Mouse (Mus musculus): ENCODE results near the gene Zkscan5. TPM values are rescaled to one million over a fixed set of nuclear protein-coding genes. Genes with fewer than 3 reads are reported as not detected.

Gene Zkscan5
- 19.8 and 19.9 TPM in 2 replicates for polyA plus RNA-seq (2016; fragmentation: Nextera tagmentation; extraction: Ambion mirVana)

DNA sequence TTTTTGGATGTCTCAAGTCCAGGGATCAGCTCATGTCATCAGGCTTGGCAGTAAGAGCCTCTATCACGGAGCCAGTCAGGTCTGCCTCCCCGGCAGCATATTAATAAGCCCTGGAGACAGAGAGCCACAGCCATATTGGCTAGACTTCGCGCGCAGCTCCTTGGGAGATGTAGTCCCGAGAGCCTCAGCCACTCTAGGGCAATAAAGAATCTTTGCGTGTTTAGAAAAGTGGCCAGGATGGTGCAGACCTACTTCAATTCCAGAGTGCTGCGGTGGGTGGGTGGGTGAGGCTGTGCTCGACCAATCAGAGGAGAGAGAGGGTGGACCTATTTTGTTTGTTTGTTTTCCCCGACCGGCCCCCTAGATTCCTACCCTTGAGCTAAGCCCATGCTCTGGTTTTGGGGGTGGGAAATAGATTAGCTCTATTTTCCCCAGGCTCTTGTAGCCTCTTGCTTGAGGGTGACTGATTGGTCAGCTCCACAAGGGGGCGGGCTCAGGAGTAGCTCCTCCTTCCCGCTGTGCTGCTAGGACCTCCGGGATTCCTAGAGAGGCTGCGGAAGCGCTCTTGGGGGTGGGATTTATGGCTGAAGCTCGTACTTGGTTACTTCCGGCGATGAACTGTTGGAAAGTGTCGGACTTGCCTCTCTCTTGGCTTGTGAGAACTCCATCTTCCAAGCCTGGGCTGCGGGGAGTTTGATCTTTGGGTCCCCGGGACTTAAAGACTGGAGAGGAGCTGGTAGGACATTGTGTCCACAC lies at the start of gene Zkscan5:
Zkscan5 (plus strand) TSS at position 627 of the 756 bp plus-strand sequence.
- H3K36me3 ChIP-seq, result peaks cover 23% of the 10 kb centered on the region
- peak within 1 kb of the TSS; percentile 71 for H3K4me3 ChIP-seq
- H3K27ac ChIP-seq (replicated peaks), result peak within 1 kb of the TSS; percentile 85
- no peaks in the 10 kb centered on the region for H3K27me3 ChIP-seq (ENCODE audit: low read depth, poor library complexity, severe bottlenecking)
- under 1% methylated on average over 22 of the region's 22 CpGs for WGBS
- H3K9me3 ChIP-seq (replicated peaks), result no peaks in the 10 kb centered on the region
- DNase-seq (ENCODE audit: low spot score), result peak; percentile 98
- peaks cover 28% of the 10 kb centered on the region for H3K4me1 ChIP-seq

DNA sequence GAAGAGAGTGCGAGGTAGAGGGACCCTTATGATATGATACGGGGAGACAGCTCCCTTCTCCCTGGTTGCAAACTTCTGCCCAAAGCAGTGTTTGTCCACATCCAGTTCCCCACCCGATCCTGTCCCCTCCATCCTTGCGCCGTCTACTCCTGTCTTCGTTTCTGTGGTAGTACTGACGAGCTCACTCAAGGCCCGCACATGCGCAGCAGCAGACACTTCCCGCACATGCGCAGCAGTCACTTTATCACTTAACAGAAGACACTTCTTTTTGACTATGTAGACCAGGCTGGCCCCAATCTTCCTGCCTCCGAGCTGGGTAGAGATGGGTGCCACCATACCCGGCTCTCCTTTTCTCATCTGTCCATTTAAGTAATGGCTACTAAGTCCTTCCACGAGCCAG lies 43.0 kb upstream of the Zkscan5 start:
- Histone ChIP-seq H3K27ac (replicated peaks) (no peak overlapping the region), H3K4me1 (peaks cover 10% of the 10 kb centered on the region), H3K36me3 (peaks cover 84% of the 10 kb centered on the region), H3K4me3 (no peak overlapping the region), H3K9me3 (replicated peaks) (no peaks in the 10 kb centered on the region), H3K27me3 (ENCODE audit: low read depth, poor library complexity, severe bottlenecking) (no peaks in the 10 kb centered on the region)
- 95% methylated on average over 14 of the region's 14 CpGs for WGBS
- DNase-seq (ENCODE audit: low spot score), result no peak

DNA sequence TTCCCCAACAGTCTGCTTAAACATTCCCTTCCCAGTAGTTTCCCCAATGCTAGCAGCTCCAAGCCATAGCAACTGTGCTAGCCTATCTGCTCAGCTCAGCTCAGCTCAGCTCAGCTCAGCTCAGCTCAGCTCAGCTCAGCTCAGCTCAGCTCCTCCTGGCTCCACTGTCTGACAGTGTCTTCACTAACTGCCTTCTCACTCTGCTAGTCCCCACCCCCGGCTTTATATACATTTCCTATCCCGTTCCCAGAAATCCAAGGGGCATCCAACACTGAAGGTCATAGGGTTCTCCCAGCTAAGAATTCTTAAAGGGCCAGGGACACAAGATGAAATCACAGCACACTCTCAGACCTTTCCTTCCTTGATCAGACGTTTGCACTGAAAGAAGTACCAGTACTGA lies 39.7 kb upstream of the Zkscan5 start:
- H3K27me3 ChIP-seq (ENCODE audit: low read depth, poor library complexity, severe bottlenecking), result no peaks in the 10 kb centered on the region
- peaks cover 57% of the 10 kb centered on the region for H3K36me3 ChIP-seq
- no peak overlapping the region for H3K4me3 ChIP-seq
- no peaks in the 10 kb centered on the region for H3K9me3 ChIP-seq (replicated peaks)
- no peak overlapping the region for H3K27ac ChIP-seq (replicated peaks)
- 75% methylated on average over 3 of the region's 3 CpGs for WGBS
- no peak for DNase-seq (ENCODE audit: low spot score)
- H3K4me1 ChIP-seq, result peaks cover 26% of the 10 kb centered on the region

DNA sequence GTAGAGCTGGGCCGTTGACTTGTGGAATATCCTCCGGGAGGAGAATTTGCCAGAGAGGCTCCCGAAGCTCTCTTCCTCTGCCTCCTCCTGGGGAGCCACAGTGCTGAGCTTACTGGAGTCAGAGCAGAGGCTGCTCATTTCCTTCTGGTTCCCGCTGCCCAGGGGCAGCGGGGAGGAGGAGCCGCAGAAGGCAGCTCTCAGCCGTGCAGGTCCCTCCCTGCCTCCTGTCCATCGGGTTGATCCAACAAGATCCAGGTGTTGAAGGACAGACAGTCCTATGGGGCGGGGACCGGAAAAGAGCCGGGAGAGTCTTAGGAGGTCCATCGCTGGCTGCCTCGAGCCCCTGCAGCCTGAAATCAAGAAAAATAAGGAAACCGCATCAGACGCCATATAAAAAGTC lies 39.2 kb upstream of the Zkscan5 start:
- no peaks in the 10 kb centered on the region for H3K9me3 ChIP-seq (replicated peaks)
- no peak overlapping the region for H3K4me3 ChIP-seq
- peaks cover 55% of the 10 kb centered on the region for H3K36me3 ChIP-seq
- DNase-seq (ENCODE audit: low spot score), result no peak
- no peaks in the 10 kb centered on the region for H3K27me3 ChIP-seq (ENCODE audit: low read depth, poor library complexity, severe bottlenecking)
- H3K4me1 ChIP-seq, result peaks cover 26% of the 10 kb centered on the region
- no peak overlapping the region for H3K27ac ChIP-seq (replicated peaks)
- 89% methylated on average over 15 of the region's 15 CpGs for WGBS

DNA sequence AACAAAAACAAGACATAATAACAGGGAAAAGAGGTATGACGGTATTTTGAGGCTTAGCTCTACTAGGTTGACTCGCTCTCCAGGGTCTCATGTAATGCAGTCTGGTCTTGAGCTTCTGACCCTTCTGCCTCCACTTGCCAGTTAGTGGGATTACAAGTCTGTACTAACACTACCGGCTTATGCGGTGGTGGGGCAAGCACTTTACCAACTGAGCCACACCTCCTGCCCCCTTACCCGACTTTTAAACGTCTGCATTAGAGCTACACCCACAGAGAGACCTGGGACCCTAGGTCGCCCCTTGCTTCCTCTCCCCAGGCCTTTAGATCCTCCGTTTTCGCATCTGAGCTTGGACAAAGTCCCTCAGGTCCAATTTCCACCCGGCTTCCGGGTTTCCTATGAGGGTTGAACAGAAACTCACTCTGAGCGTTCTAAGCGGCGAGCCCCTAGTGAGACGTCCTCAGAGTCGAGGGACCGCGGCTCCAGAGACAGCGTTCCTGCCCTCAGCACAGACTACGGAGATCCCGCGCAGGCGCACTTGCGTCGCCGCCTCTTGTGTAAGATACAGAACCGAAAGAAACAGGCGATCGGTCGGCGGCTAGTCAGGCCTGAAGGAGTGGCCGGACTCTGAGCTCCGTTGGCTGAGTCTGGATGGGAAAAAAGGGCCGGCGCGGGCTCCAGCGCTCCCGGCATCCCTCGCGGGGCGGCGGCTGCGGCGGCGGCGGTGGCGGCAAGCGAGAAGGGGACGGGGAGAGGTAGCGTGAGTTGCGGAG lies 37.6 kb upstream of the Zkscan5 start, which contains the start of the genes Ptcd1 and Cpsf4:
Ptcd1 (minus strand) TSS at position 573 of the 770 bp plus-strand sequence.
Cpsf4 (plus strand) TSS at position 678 of the 770 bp plus-strand sequence.
- H3K4me3 ChIP-seq, result peak within 1 kb of the TSS; percentile 67
- peaks cover 26% of the 10 kb centered on the region for H3K4me1 ChIP-seq
- peaks cover 55% of the 10 kb centered on the region for H3K36me3 ChIP-seq
- under 1% methylated on average over 51 of the region's 51 CpGs for WGBS
- peak; percentile 99 for DNase-seq (ENCODE audit: low spot score)
- H3K27ac ChIP-seq (replicated peaks), result peak within 1 kb of the TSS; percentile 92
- H3K9me3 ChIP-seq (replicated peaks), result no peaks in the 10 kb centered on the region
- H3K27me3 ChIP-seq (ENCODE audit: low read depth, poor library complexity, severe bottlenecking), result no peaks in the 10 kb centered on the region

DNA sequence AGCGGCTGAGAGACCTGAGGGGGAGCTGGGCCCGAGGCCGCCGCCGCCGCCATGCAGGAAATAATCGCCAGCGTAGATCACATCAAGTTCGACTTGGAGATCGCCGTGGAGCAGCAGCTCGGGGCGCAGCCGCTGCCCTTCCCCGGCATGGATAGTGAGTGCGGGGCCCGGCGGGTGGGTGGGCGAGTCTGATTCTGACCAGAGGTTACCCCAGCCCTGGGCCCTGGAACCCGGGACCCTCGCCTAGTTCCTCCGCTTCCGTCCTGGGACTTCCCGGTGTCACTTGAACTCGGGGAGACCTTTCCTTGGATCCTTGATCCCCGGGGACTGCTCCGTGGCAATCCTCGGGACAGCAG lies 37.1 kb upstream of the Zkscan5 start:
- Histone ChIP-seq H3K36me3 (peaks cover 56% of the 10 kb centered on the region), H3K9me3 (replicated peaks) (no peaks in the 10 kb centered on the region), H3K4me1 (peaks cover 26% of the 10 kb centered on the region), H3K4me3 (peak overlapping the region; percentile 67), H3K27ac (replicated peaks) (peak overlapping the region; percentile 92), H3K27me3 (ENCODE audit: low read depth, poor library complexity, severe bottlenecking) (no peaks in the 10 kb centered on the region)
- WGBS, result under 1% methylated on average over 28 of the region's 28 CpGs
- DNase-seq (ENCODE audit: low spot score), result no peak

DNA sequence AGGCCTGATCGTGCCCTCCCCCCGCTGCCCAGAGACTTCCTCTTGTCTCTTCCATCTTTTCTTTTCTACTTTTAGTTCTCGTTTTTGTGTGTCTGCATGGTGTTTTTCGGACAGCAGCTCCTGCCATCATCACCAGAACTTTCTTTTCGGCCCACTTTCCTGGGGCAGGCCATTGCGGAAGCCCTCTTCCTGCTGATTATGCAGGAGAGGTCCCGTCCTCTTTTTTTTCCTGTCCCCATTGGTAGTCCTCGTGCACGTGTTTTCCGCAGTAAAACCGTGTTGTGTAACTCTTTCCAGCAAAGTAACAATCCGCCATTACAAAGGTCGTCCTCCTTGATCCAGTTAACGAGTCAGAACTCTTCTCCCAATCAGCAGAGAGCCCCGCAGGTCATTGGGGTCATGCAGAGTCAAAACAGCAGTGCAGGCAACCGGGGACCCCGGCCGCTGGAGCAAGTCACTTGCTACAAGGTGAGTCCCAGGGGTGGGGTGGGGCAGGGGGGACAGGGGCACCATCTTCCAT lies 25.8 kb upstream of the Zkscan5 start:
- DNase-seq (ENCODE audit: low spot score), result no peak
- H3K4me1 ChIP-seq, result no peaks in the 10 kb centered on the region

DNA sequence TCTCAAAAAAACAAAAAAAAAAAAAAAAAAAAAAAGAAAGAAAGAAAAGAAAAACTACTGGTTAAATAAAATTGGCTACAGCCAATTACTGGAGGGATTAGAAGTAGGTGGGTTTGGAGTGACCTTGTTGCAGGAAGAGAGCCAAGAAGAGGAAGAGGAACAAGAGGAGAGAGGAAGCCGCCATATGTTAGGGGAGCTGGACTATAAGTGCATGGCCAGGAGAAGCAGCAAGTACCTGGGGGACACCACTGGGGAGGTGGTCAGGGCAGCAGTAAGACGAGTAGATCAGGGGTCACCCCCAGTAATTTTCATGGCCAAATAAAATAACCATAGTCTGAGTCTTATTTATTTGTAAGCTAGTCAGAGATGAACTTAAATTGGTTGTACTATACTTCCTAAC lies 19.1 kb upstream of the Zkscan5 start:
- Histone ChIP-seq H3K36me3 (peaks cover 92% of the 10 kb centered on the region), H3K27me3 (ENCODE audit: low read depth, poor library complexity, severe bottlenecking) (no peaks in the 10 kb centered on the region), H3K27ac (replicated peaks) (no peak overlapping the region), H3K4me3 (no peak overlapping the region), H3K4me1 (peaks cover 12% of the 10 kb centered on the region), H3K9me3 (replicated peaks) (no peaks in the 10 kb centered on the region)
- no peak for DNase-seq (ENCODE audit: low spot score)
- WGBS, result 92% methylated on average over 2 of the region's 2 CpGs

More for the DNA sequence above, 25.8 kb upstream of the Zkscan5 start:
- H3K27me3 ChIP-seq (ENCODE audit: low read depth, poor library complexity, severe bottlenecking), result no peaks in the 10 kb centered on the region
- H3K27ac ChIP-seq (replicated peaks), result no peak overlapping the region
- peaks cover 100% of the 10 kb centered on the region for H3K36me3 ChIP-seq
- 89% methylated on average over 18 of the region's 18 CpGs for WGBS
- no peak overlapping the region for H3K4me3 ChIP-seq
- H3K9me3 ChIP-seq (replicated peaks), result no peaks in the 10 kb centered on the region

DNA sequence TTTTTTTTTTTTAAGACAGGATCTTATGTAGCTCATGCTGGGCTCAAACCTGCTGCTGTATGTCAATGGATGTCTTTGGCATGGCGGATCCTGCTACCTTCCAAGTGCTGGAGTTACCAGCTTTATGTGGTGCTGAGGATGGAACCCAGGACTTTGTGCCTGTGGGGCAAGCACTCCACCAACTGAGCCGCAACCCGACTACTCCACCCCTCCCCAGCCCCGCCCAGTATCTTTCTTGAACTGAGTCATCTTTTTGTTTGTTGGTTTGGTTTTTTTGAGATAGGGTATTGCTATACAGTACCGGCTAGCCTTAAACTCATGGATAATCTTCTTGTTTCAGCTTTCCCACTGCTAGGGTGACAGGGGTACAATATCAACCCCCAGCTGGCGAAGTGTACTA lies 14.9 kb upstream of the Zkscan5 start:
- peaks cover 24% of the 10 kb centered on the region for H3K4me1 ChIP-seq
- peak overlapping the region; percentile 91; the same call in 1 of the 2 replicates for H3K4me3 ChIP-seq
- peaks cover 57% of the 10 kb centered on the region for H3K36me3 ChIP-seq
- WGBS, result 92% methylated on average over 6 of the region's 6 CpGs
- H3K27me3 ChIP-seq (ENCODE audit: low read depth, poor library complexity, severe bottlenecking), result no peaks in the 10 kb centered on the region
- H3K27ac ChIP-seq (replicated peaks), result no peak overlapping the region
- no peak for DNase-seq (ENCODE audit: low spot score)
- H3K9me3 ChIP-seq (replicated peaks), result no peaks in the 10 kb centered on the region

DNA sequence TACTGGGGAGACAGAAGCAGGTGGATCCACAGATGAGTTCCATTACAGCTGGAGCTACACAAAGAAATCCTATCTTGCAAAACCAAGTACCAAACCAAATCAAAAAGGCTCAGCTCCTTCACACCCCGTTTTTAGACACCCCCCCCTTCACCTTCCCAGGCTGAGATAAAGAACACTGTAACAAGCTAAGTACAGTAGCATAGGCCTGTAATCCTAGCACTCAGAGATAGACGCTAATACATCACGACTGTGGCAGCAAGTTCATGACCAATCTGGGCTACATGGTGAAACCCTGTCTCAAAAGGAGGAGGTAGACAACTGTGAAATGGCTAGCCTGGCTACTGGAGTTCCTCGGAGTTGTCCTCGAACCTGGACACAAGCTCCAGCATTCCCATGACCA lies 14.0 kb upstream of the Zkscan5 start:
- Histone ChIP-seq H3K27ac (replicated peaks) (peak overlapping the region; percentile 97), H3K36me3 (peaks cover 57% of the 10 kb centered on the region)
- no peak for DNase-seq (ENCODE audit: low spot score)

DNA sequence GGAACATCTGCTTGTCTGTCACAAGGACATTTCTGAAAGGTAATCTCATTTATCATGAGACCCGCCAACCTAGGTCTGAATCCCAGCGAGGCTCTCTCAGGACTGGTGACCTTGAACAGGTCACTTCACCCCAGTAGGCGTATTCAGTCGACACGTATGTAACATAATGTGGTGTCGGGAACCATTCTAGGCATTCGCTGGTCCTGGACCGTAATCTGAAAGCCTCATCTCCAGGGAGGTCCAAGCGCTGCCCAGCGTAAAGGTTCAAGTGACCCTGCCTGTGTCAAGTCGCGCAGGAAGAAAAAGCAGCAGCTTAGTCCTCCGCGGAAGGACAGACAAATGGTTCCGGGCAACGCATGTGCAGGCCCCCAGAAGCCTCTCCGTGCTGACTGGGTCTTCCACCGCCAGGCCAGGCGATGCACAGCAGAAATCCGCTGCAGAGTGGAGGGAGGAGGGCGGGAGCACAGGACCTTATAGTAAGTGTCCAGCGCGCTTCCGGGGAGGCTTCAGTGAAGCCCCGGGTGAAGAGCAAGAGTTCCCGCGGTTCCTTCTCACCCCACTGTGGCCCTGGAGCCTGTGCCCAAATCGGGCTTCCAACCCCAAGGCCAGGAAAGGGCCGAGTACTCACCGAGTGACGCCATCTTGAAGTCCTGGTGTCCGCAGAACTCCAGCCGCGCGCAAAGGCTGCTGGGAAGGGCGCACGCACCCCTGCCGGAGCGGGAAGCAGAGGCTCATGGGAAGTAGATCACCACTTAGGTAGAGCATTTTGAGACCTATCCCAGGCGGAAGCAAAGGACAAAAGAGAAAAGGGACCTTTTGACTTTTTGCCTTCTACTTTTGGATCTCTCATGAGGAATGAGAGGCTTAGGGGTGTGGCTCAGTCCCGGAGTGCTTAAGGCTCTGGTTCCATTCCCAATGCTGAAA lies 13.2 kb upstream of the Zkscan5 start:
- Histone ChIP-seq H3K4me3 (peak overlapping the region; percentile 91), H3K9me3 (replicated peaks) (no peaks in the 10 kb centered on the region), H3K27me3 (ENCODE audit: low read depth, poor library complexity, severe bottlenecking) (no peaks in the 10 kb centered on the region), H3K27ac (replicated peaks) (peak overlapping the region; percentile 97), H3K36me3 (peaks cover 57% of the 10 kb centered on the region), H3K4me1 (peaks cover 24% of the 10 kb centered on the region)
- WGBS, result under 1% methylated on average over 41 of the region's 41 CpGs
- peak; percentile 91 for DNase-seq (ENCODE audit: low spot score)

More for the DNA sequence above, 14.0 kb upstream of the Zkscan5 start:
- WGBS, result 62% methylated on average over 5 of the region's 5 CpGs
- Histone ChIP-seq H3K9me3 (replicated peaks) (no peaks in the 10 kb centered on the region), H3K4me1 (peaks cover 24% of the 10 kb centered on the region), H3K27me3 (ENCODE audit: low read depth, poor library complexity, severe bottlenecking) (no peaks in the 10 kb centered on the region), H3K4me3 (peak overlapping the region; percentile 91)

DNA sequence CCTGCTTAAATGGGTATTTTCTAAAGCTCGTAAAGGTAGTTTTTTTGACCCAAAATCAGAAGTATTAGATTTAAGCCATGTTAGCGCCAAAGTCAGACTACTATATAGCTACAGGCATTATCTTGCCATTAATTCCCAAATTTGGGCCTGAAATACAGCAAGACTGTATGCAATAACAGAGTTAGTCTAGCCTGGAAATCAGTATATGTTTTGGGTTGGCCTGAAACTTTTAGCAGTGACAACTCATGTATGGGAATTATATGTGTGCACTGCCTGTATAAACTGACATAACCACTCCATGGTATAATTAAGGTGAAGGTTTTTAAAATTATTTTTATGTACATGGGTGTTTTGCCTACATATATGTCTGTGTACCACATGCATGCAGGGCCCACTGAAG lies 12.4 kb upstream of the Zkscan5 start, which contains the start of gene Atp5j2:
Atp5j2 (minus strand) TSS at position 101 of the 400 bp plus-strand sequence.
- peaks cover 49% of the 10 kb centered on the region for H3K36me3 ChIP-seq
- 78% methylated on average over 2 of the region's 2 CpGs for WGBS
- no peak for DNase-seq (ENCODE audit: low spot score)

More for the DNA sequence above, 12.4 kb upstream of the Zkscan5 start, which contains the start of gene Atp5j2:
- Histone ChIP-seq H3K4me1 (peaks cover 24% of the 10 kb centered on the region), H3K27ac (replicated peaks) (peak within 1 kb of the TSS; percentile 97), H3K27me3 (ENCODE audit: low read depth, poor library complexity, severe bottlenecking) (no peaks in the 10 kb centered on the region), H3K4me3 (peak within 1 kb of the TSS; percentile 91), H3K9me3 (replicated peaks) (no peaks in the 10 kb centered on the region)
